Mouse (Mus musculus) kidney, postnatal 36 days (tissue): ENCODE results near the gene Pex14.

Experiments
- DNase-seq, 2 experiments: peaks; one replicate each; pipeline ENCODE4 v3.0.0; 2021 to 2022; ENCODE audit warnings: mixed read lengths in 2 of 2

Pex14 gene

DNA sequence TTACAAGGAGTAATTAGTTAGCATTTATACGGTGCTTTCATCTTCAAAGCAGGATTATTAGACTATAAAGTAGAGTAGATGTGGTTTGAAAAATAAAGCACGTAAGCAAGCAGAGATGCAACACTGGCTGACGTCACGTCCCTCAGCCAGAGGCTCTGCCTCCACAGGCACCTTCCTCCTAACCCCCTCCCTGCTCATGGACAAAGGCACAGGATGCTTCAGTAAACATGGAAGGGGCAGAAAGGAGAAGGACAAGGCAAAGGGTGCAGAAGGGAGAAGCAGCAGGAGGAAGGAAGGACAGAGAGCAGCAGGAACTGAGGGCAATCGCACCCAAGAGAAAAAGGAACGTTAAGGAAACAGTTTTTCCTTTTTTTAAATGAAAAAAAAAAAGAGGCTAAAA lies 43.8 kb downstream of the Pex14 start:
- no peak for DNase-seq

- DNase-seq: peak; percentile 70 to 76
These were observed 50.1 kb downstream of the Pex14 start for GRCm38 (mm10) chr4:149049351-149050159.

DNA sequence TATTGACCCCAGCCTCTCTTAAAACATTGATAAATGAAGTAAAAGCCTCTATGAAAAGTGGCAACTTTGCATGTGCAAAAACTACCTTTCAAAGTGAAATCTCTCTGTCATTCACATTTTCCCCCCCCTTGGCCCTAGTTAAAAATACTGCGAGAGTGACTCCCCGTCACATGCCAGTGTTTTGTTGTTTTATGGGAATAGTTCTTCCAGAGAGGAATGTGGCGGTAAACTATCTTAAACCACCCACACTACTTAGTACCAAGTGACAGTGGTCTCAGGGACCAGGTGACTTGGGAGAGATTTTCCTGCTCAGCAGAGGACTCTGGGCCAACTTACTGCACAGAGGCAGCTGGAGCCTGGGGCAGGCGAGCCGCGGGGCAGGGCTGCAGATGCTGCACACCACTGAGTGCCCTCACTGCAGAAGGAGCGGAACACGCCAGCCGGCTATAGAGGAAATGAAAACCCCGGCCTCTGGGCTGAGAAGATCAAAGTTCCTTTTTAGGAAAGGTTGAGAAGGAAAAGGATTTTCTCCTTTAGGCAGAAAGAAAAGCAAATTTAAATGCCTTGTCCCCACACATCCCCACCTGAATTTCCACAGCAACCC lies 50.9 kb downstream of the Pex14 start:
- peak; percentile 31 to 60 for DNase-seq

GRCm38 (mm10) chr4:149047360-149047759 lies 52.3 kb downstream of the Pex14 start:
- DNase-seq: peak; percentile 80 to 86

- no peak for DNase-seq
These were observed 53.8 kb downstream of the Pex14 start for GRCm38 (mm10) chr4:149045885-149046284.

GRCm38 (mm10) chr4:149040289-149040688 lies 59.4 kb downstream of the Pex14 start:
- no peak for DNase-seq

DNA sequence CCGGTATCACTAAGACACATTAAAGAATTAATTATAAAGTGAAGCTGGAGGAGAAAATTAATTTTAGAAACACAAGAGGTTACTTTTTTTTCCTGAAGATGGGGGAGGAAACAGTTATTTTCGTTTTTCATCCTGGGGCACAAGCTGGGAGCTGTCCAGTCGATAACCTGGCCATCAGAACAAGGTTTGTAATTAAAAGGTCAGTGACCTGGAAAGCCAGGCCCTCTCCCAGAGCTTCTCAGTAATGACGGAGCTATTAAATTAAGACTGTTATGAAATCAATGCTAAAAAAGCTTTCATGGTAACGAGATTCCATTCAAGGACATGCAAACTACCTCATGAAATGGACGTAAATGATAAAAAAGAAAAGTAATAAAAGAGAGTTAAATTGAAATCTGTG lies 62.0 kb downstream of the Pex14 start:
- no peak for DNase-seq

DNA sequence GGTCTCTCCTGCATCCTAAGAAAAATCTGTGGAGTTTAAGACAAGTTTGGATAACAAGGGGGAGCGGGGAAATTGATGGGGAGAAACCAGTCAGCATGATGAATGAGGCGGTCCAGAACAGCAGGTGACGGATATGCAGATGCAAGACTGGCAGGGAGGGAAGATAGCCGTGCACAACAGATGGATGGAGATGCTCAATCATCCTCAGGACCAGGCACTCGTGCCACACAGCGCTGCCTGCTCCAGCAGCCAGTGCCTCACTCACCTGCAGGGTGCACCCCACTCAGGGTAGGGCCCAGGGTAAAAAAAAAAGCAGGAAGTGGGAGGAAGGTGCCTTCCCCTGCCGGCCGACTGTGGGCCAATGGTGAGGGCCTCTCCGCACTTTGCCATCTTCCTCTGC lies 63.1 kb downstream of the Pex14 start:
- no peak for DNase-seq

DNA sequence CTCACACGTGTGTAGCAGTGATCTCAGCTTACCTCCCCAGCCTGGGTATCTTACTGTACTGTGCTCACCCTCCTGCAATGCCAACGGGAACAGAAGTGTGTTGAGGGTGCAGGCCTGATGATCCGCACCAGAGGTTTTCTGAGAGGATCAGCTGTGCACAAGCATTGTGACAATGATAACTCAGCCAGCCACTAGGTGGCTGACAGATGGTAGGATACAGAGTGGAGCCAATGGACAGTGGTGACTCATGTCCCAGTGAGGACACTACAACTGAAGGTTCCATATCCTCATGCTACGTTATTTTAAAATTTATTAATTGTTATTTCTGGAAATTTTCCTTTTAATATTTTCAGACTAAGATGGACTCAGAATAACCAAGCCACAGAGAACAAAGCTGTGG lies 68.2 kb downstream of the Pex14 start:
- DNase-seq: peak in 1 of 2 experiments; percentile 46

GRCm38 (mm10) chr4:149027571-149027970 lies 72.1 kb downstream of the Pex14 start:
- no peak for DNase-seq

DNA sequence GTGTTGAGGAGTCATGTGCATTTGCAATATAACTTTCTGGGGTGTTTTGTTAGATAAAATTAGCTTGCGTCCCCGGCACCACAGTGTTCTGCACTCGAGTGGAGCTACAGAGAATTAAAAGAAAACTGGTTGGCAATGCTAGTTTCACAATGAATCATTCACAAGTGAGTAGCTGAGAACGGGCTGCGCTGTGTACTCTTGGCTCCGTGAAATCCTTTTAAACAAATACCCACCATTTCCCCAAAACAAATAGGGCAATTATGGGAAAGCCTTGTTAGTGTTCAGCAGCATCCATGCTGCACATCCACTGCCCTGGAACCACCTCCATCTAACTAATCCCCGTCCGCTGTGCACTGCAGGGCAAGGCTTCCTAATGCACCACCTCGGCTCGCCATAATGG lies 74.4 kb downstream of the Pex14 start:
- no peak for DNase-seq

- DNase-seq: no peak
These were observed 78.7 kb downstream of the Pex14 start for GRCm38 (mm10) chr4:149021021-149021420.

DNA sequence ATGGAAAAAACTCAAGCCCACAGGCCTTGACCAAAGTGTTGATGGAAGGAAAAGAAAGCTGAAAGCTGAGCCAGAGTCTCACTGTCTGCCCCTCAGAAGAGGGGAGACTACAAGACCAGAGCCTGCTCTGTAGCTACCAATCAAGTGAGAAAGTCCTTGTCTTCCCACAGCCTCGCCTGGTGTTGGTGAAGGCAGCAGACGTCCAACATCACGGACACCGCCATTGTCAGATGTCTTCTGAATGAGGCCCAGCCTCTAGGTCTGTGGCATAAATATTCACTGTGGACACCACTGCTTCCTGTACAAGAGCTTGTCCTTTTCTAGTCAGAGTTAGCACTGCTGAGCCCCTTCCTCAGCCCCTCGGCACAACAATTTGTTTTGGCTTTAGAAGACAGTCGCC lies 80.2 kb downstream of the Pex14 start:
- DNase-seq: no peak

DNA sequence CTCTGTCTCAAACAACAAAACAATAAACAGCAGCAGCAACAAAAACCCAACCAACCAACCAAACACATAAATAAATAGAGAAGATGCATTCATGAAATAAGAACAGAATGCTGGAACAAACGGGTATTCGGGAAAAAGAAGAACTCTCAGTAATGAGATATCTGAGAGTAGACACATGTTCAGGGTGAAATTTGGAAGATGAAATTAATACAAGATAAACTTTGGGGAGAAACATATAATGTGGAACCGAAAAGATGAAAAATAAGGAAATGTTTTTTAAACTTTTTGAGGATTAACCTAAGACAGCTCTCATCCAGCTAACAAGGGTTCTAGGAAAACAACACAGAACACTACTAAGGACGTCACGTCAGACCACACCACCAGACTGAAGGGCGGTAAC lies 92.9 kb downstream of the Pex14 start:
- DNase-seq: no peak

DNA sequence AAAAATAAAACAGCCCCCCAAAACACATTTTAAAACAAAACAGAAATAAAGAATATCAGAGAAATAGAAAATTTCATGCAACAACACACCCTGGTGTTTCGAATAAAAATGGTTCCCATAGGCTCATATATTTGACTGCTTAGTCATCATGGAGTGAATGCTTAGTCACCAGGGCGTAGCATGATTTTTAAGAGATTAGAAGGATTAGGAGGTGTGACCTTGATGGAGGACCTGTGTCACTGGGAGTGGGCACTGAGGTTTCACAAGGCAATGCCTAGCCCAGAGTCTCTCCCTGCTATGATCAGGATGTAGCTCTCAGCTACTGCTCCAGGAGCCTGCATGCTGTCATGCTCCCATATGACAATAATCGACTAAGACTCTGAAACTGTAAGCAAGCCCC lies 93.6 kb downstream of the Pex14 start:
- DNase-seq: no peak

- DNase-seq: no peak
These were observed 97.1 kb downstream of the Pex14 start for GRCm38 (mm10) chr4:149002441-149003093.

GRCm38 (mm10) chr4:149001515-149001914 lies 98.2 kb downstream of the Pex14 start:
- no peak for DNase-seq

DNA sequence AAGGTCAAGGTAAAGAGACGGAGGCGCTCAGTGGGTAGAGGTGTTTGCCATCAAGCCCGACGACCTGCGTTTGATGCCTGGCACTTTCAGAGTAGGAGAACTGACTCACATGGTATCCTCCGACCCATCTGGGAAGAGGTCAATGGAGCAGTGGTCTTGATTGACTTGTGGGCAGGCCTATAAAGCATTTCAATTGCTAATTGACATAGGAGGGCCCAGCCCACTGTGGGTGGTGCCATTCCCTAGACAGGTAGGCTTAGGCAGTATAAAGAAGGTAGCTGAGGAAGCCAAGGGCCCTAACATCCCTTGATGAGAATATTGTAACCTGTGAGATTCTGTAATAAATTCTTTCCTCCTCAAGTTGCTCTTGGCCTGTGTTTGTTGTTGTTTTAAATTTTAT lies 98.9 kb downstream of the Pex14 start:
- DNase-seq: no peak

DNA sequence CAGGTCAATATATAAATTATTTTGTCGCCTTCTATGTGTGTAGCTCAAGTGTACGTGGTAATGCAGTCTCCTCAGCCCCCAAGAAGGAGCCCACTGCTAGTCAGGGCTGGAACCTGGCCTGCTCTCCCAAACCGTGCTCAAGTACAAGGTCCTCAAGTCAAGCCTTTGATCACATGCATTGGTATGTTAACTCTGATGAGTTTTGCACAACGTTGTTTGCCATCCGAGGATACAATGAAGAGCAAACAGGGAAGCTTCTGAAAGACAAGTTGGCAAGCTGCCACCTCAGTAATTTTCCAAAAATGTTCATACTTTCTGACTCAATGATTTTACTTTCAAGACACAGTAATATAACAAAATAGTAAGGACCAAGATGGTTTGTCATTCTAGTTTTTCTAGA lies 105.7 kb downstream of the Pex14 start:
- DNase-seq: no peak

DNA sequence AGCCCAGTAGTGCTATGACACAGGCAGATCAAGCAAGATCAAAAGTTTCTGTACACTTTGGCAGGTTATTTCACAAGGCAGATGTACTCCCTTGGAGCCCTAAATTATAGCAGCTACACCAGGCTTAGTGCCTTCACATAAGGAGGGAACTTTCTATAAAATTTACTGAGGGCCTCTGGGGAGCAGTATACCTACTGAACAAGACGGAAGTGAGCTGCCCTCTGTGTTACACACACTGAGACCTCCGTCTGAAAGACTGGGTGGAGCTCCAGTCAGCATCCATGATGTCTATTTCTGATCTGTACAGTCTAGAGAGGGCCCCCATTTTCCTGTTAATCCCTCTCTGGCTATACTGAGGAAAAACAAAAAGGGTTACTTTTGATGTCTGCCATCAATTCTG lies 109.6 kb downstream of the Pex14 start:
- DNase-seq: no peak

DNA sequence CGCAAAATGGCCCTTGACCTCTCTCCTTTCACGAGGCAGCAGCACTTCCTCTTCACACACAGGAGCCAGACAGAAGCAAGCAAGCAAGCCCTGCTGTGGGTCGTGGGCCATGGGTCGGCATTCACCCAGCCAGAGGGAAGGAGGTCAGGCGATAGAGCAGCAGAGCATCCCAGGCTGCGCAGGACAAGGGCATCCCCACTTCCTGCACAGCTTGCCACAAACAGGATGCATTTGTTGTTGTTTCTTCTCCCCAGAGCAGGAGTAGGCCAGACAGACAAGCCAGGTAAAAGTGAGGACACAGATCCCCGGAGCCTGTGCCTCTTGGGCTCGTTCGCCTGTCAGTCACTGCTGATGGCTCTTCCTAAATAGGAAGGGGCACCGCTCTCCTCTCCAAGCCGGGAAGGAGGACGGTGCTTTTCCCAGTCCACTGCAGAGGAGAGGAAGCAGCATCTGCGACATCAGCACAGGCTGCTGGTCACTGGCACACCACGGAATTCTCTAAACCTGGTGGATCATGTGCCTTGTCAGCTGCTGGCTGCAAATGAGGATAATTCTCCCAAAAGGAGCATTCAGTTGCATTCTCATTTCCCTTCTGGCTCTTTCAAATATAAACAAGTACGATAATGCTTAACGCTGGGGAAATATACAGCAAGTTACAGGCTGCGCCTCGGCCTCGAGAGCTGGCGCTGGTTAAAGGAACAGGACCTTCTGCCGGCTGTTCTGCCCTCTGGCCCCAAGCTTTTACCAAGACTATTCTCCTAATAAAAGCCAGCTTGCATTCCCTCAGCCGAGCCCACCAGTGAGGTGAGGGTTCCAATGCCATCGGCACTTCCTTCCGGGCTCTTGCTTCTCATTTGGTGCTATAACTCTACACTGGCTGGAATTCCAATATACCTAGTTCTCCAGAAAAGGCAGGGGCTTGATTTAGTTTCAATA lies 113.9 kb downstream of the Pex14 start:
- DNase-seq: peak in 1 of 2 experiments; percentile 42

DNA sequence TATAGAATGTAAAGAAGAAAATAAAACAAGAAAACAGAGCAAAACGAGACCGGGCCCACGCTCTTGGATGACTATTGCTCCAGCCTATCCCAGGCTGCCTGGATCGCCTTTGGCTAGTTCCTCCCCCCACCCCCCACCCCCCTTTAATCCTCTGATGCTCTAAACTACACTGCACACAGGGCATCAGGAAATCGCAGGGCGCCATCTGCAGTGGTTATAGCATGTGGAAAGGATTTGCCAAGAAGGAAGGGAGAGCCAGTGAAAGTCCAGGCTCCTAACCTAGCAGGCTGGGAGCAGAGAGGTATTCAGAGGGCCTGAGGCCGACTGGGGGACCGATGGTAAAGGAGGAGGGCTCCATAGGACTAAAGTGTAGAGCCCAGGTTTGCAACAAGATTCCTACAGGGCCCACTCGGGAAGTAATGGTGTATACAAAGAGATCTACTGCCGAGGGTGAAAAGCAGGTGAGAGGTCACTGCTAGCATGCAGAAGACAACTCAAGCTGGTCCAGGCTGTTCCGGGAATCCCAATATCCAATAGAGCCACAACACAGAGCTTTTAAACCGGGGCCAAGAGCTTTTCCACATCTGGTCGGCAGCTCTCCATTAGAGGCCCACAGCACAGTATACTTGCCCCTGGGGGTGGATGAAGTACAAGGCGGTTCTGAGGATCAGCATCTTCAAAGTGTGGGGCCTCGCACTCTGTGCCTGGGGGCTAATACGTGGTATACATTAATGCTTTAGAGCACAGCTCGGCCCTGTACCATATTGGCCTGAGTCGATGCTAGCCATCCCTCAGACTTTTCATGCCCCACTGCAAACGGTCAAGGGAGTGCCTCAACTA lies 114.8 kb downstream of the Pex14 start:
- DNase-seq: no peak
